Mouse (Mus musculus): Measurements from ENCODE around the gene Lats1.
"Not testable (repeated sequence)": the region's sequence is repeated elsewhere in the genome, so short reads cannot be mapped to it uniquely, and the experiment has no call there.

Lats1 gene

GRCm38 (mm10) chr10:7726501-7726812, 45.4 kb downstream of the Lats1 start:
- DNase-seq (ENCODE audit: low read depth, low spot score) = no peak

DNA sequence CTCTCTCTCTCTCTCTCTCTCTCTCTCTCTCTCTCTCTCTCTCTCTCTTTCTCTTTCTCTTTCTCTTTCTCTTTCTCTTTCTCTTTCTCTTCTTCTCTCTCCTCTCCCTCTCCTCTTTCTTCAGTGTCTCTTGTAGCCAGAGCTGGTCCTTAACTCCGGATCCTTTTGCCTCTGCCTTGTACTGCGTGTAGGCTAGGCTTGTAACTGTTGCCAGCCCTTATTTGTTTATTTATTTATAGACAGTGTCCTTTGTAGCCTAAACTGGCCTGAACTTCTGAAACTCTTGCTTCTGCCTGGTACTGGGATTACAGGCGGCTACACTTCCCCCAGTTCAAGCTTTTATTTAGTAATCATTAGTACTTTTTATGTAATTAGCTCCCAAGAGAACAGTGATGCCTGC, 46.0 kb downstream of the Lats1 start:
- DNase-seq (ENCODE audit: low read depth, low spot score) = no peak

GRCm38 (mm10) chr10:7731582-7731981, 50.6 kb downstream of the Lats1 start:
- no peak for DNase-seq (ENCODE audit: low read depth, low spot score)

DNA sequence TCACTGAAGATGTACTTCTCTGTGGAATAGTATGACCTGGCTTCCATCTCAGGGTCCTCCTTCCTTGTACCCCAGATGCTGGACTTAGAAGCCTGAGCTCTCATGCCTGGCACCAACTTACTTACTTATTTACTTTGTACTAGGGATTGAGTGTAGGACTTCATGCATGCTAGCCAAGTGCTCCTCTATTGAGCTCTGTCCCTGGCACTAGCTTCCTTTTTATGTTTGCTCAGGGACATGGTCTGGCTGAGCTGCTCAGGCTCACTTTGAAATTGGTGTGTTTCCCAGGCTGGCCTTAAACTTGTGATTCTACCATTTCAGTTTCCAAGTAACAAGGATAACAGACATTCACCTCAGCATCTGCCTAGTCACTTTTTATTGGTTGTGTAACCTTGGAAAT, 56.1 kb downstream of the Lats1 start:
- no peak for DNase-seq (ENCODE audit: low read depth, low spot score)

DNA sequence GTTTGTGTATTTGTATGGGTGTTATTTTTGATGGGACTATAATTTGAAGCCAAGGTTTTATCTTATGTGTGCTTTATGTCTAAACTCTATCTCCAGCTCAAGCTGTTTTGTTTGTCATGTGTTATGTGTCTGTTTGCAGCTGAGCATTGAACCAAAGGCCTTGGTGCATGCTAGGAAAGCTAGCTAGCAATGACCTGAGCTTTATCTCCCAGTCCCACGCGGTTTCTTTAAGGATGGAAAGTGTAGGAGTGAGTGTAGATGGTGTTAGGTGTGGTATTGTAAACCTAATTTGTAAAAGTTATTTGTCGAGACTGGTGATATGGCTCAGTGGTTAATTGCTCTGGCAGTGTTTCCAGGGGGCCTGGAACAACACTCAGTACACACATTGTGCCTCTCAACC, 56.9 kb downstream of the Lats1 start:
- DNase-seq (ENCODE audit: low read depth, low spot score) = no peak

DNA sequence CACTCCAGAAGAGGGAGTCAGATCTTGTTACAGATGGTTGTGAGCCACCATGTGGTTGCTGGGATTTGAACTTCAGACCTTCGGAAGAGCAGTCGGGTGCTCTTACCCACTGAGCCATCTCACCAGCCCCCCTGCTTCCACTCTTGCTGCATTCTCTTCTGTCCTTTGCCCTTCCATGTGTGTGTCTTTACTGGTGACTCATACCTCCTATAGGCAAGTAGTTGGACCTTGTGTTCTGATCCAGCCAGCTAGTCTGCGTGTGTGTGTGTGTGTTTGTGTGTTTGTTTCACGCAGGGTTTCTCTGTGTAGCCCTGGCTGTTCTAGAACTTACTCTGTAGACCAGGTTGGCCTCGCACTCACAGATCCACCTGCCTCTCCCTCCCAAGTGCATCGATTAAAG, 64.5 kb downstream of the Lats1 start:
- DNase-seq (ENCODE audit: low read depth, low spot score) = not testable (repeated sequence)

DNA sequence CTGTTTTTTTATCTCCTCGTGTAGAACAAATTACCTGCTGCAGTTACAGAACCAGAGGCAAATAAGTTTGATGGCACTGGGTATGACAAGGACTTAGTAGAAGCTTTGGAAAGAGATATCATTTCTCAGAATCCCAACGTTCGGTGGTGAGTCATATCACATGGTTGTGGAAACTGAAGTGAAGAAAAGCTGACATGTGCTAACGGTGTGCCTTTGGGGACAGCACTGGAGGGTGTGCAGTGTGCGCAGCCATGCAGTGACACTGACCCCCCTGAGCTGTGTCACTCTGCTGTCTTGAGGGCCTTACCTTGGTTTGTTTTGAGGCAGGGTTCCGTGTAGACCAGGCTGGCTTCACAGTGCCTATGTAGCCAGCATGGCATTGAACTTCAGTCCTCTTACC, 67.7 kb downstream of the Lats1 start:
- DNase-seq (ENCODE audit: low read depth, low spot score) = no peak

GRCm38 (mm10) chr10:7757544-7757943, 76.5 kb downstream of the Lats1 start:
- DNase-seq (ENCODE audit: low read depth, low spot score) = no peak
